Mouse (Mus musculus): ENCODE data around the gene Adal. TPM values are rescaled to one million over a fixed set of nuclear protein-coding genes. Genes with fewer than 3 reads are reported as not detected.
"Not testable (repeated sequence)": the region's sequence is repeated elsewhere in the genome, so short reads cannot be mapped to it uniquely, and the experiment has no call there.

The Adal gene
- polyA plus RNA-seq (2014; fragmentation: Nextera tagmentation; extraction: Ambion mirVana), result 20.3 and 20.4 TPM in 2 replicates

DNA sequence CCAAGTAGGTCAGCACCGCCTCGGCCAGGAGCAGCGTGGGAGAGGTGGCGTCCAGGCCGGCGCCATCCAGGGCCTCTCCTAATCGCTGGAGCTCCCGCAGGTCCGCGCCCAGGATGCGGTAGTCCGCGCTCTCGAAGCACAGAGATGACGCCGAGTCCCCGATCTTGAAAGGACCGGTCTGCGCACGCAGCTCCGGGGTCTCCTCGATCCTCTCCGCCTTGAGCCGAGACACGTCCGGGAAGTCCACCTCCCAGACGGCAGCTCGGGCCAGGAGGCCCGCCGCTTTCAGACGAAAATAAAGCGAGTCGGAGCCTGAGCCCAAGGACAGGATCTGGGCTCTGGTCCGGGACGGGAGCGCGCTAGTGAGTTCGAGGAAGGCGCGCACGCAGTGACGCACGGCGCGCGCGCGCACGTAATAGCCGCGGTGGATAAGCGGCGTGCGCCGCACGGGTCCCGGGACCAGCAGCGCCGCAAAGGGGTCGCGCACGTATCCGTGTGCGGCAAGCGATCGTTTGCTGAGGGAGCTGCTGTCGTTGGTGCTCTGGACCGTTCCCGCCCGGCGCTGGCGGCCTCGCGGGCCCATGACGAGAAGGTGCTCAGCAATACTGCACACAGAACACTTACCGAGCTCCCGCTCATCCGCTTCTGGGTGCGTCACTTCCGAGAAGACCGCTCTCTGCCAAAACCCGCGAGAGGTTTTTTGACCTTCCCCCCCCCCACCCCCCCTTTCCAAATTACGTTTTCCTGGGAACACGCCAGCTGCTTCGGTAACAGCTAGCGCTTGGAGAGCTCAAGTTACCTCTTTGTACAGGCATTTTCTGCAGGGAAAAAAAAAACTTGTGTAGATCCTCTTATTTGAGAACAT, at the start of gene Adal, which contains the start of gene Lcmt2:
Gene Adal, plus strand, starts transcription at position 411 of the 865 bp plus-strand sequence.
Gene Lcmt2, minus strand, starts transcription at position 636 of the 865 bp plus-strand sequence.
- under 1% methylated on average over 49 of the region's 87 CpGs for WGBS

GRCm38 (mm10) chr2:121102051-121102450, 38.2 kb upstream of the Adal start:
- DNase-seq (ENCODE audit: low spot score) (peak; percentile 82), ATAC-seq (ENCODE audit: low read depth) (no peak)
- 22% methylated on average over 9 of the region's 9 CpGs for WGBS
- no peak overlapping the region for H3K9ac ChIP-seq (ENCODE audit: low read depth, low read length)
- no peaks in the 10 kb centered on the region for H3K27me3 ChIP-seq (replicated peaks; ENCODE audit: control insufficient read depth, insufficient read depth, low read length)
- no peak overlapping the region for H3K4me3 ChIP-seq (ENCODE audit: low read depth, low read length)
- no peak overlapping the region for H3K27ac ChIP-seq (replicated peaks; ENCODE audit: low read depth, low read length)
- H3K4me1 ChIP-seq (ENCODE audit: control insufficient read depth, insufficient read depth, low read length), result no peaks in the 10 kb centered on the region
- H3K4me2 ChIP-seq (ENCODE audit: low read depth, low read length), result no peak overlapping the region
- H3K9me3 ChIP-seq (ENCODE audit: control insufficient read depth, low read length), result no peaks in the 10 kb centered on the region
- H3K36me3 ChIP-seq (ENCODE audit: control insufficient read depth, insufficient read depth, low read length), result no peaks in the 10 kb centered on the region

More for the DNA sequence above, at the start of gene Adal, which contains the start of gene Lcmt2:
- DNase-seq (ENCODE audit: low spot score), result peak; percentile 97
- peak within 1 kb of the TSS; percentile 72 for H3K4me3 ChIP-seq (ENCODE audit: low read depth, low read length)
- H3K27ac ChIP-seq (replicated peaks; ENCODE audit: low read depth, low read length), result peak within 1 kb of the TSS; percentile 99
- peak within 1 kb of the TSS; percentile 92 for H3K9ac ChIP-seq (ENCODE audit: low read depth, low read length)
- H3K4me1 ChIP-seq (ENCODE audit: control insufficient read depth, insufficient read depth, low read length), result peaks cover 14% of the 10 kb centered on the region
- ATAC-seq (ENCODE audit: low read depth), result peak; percentile 95
- 0 out of 2 replicates have a peak, but pooled peaks cover 8% of the 10 kb centered on the region for H3K9me3 ChIP-seq (ENCODE audit: control insufficient read depth, low read length)
- no peaks in the 10 kb centered on the region for H3K27me3 ChIP-seq (replicated peaks; ENCODE audit: control insufficient read depth, insufficient read depth, low read length)
- peaks cover 34% of the 10 kb centered on the region for H3K36me3 ChIP-seq (ENCODE audit: control insufficient read depth, insufficient read depth, low read length)
- peak within 1 kb of the TSS; percentile 95 for H3K4me2 ChIP-seq (ENCODE audit: low read depth, low read length)

DNA sequence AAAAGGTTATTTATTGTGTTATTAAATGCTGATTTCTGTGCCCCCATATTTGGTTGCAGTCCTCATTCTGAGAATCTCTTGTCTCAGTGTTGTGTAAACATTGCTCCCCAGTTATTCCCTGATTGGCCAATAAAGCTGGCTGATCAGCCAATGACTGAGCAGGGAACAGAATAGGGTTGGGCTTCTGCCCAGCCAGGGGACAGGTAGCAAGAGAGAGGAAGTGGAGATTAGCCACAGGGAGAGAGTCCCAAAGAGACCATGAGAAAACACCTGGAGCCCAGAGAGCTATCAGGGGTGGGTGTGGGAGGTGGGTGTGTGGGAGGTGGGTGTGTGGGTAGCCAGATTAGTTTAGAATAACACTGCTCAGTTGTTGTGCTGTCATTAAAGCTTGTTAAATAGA, 34.3 kb upstream of the Adal start:
- no peak overlapping the region for H3K4me3 ChIP-seq (ENCODE audit: low read depth, low read length)
- no peak overlapping the region for H3K9ac ChIP-seq (ENCODE audit: low read depth, low read length)
- no peak for DNase-seq (ENCODE audit: low spot score)
- H3K9me3 ChIP-seq (ENCODE audit: control insufficient read depth, low read length), result no peaks in the 10 kb centered on the region
- no peak overlapping the region for H3K4me2 ChIP-seq (ENCODE audit: low read depth, low read length)
- H3K27me3 ChIP-seq (replicated peaks; ENCODE audit: control insufficient read depth, insufficient read depth, low read length), result no peaks in the 10 kb centered on the region
- no peak overlapping the region for H3K27ac ChIP-seq (replicated peaks; ENCODE audit: low read depth, low read length)
- H3K4me1 ChIP-seq (ENCODE audit: control insufficient read depth, insufficient read depth, low read length), result no peaks in the 10 kb centered on the region
- ATAC-seq (ENCODE audit: low read depth), result peak; percentile 65; the same call in 1 of the 2 replicates
- H3K36me3 ChIP-seq (ENCODE audit: control insufficient read depth, insufficient read depth, low read length), result no peaks in the 10 kb centered on the region

DNA sequence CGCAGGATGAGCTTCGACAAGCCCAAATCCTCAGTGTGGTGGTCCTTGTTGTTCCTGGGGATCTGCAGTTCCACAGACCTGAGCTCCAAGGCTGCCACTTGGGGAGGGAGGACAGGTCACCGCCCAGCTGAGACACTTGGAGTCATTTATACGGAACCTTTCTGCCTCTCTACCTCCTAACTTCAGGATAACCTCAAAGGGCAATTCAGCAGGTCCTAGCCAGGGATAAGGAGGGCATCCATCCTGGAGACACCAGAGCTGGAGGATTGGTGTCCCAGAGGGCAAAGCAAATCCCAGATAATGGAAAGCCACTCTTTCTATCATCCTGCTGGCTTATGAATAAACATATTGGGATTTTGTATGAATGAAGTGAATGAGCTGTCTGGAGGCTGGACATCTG, 30.5 kb upstream of the Adal start, which contains the start of gene Tgm7:
Gene Tgm7, minus strand, starts transcription at position 101 of the 400 bp plus-strand sequence.
- H3K4me2 ChIP-seq (ENCODE audit: low read depth, low read length), result no peak within 1 kb of the TSS
- H3K36me3 ChIP-seq (ENCODE audit: control insufficient read depth, insufficient read depth, low read length), result no peaks in the 10 kb centered on the region
- no peak within 1 kb of the TSS for H3K27ac ChIP-seq (replicated peaks; ENCODE audit: low read depth, low read length)
- no peak within 1 kb of the TSS for H3K4me3 ChIP-seq (ENCODE audit: low read depth, low read length)
- no peaks in the 10 kb centered on the region for H3K27me3 ChIP-seq (replicated peaks; ENCODE audit: control insufficient read depth, insufficient read depth, low read length)
- H3K4me1 ChIP-seq (ENCODE audit: control insufficient read depth, insufficient read depth, low read length), result no peaks in the 10 kb centered on the region
- 90% methylated on average over 4 of the region's 4 CpGs for WGBS
- ATAC-seq (ENCODE audit: low read depth) (no peak), DNase-seq (ENCODE audit: low spot score) (no peak)
- no peaks in the 10 kb centered on the region for H3K9me3 ChIP-seq (ENCODE audit: control insufficient read depth, low read length)
- no peak within 1 kb of the TSS for H3K9ac ChIP-seq (ENCODE audit: low read depth, low read length)

- Histone ChIP-seq H3K4me2 (ENCODE audit: low read depth, low read length) (no peak overlapping the region), H3K36me3 (ENCODE audit: control insufficient read depth, insufficient read depth, low read length) (no peaks in the 10 kb centered on the region), H3K9ac (ENCODE audit: low read depth, low read length) (no peak overlapping the region), H3K27me3 (replicated peaks; ENCODE audit: control insufficient read depth, insufficient read depth, low read length) (no peaks in the 10 kb centered on the region), H3K4me3 (ENCODE audit: low read depth, low read length) (no peak overlapping the region), H3K9me3 (ENCODE audit: control insufficient read depth, low read length) (no peaks in the 10 kb centered on the region), H3K27ac (replicated peaks; ENCODE audit: low read depth, low read length) (no peak overlapping the region), H3K4me1 (ENCODE audit: control insufficient read depth, insufficient read depth, low read length) (no peaks in the 10 kb centered on the region)
- 88% methylated on average over 2 of the region's 2 CpGs for WGBS
- ATAC-seq (ENCODE audit: low read depth) (no peak), DNase-seq (ENCODE audit: low spot score) (no peak)
Measured at GRCm38 (mm10) chr2:121115418-121115817, 24.8 kb upstream of the Adal start.

DNA sequence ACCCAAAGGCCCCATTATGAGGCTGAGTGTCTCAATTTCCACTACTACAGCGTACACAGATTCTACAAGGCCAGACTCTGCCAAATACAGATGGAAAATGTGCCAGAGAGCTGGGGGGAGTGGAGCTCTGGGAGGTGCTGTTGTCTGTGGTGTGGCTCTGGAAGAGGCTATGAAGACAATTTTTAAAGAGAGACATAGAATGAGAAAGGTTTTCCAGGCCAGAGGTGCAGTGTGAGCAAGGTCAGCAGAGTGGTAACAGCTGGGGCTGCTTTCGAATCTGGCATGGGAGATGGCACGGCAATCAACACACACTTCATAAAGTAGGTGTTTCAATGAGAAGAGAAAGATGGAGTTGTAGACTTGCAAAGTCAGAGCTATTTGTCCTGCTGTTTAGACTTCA, 21.0 kb upstream of the Adal start:
- Histone ChIP-seq H3K36me3 (ENCODE audit: control insufficient read depth, insufficient read depth, low read length) (no peaks in the 10 kb centered on the region), H3K4me1 (ENCODE audit: control insufficient read depth, insufficient read depth, low read length) (no peaks in the 10 kb centered on the region), H3K27me3 (replicated peaks; ENCODE audit: control insufficient read depth, insufficient read depth, low read length) (no peaks in the 10 kb centered on the region), H3K4me2 (ENCODE audit: low read depth, low read length) (no peak overlapping the region), H3K9me3 (ENCODE audit: control insufficient read depth, low read length) (no peaks in the 10 kb centered on the region), H3K27ac (replicated peaks; ENCODE audit: low read depth, low read length) (no peak overlapping the region), H3K4me3 (ENCODE audit: low read depth, low read length) (no peak overlapping the region), H3K9ac (ENCODE audit: low read depth, low read length) (no peak overlapping the region)
- ATAC-seq (ENCODE audit: low read depth) (no peak), DNase-seq (ENCODE audit: low spot score) (no peak)
- WGBS, result 89% methylated on average over 3 of the region's 3 CpGs

GRCm38 (mm10) chr2:121126302-121126701, 13.9 kb upstream of the Adal start:
- not testable (repeated sequence) for DNase-seq (ENCODE audit: low spot score); H3K9ac ChIP-seq (ENCODE audit: low read depth, low read length); H3K4me3 ChIP-seq (ENCODE audit: low read depth, low read length); H3K9me3 ChIP-seq (ENCODE audit: control insufficient read depth, low read length); H3K4me2 ChIP-seq (ENCODE audit: low read depth, low read length); H3K36me3 ChIP-seq (ENCODE audit: control insufficient read depth, insufficient read depth, low read length); ATAC-seq (ENCODE audit: low read depth); H3K27ac ChIP-seq (replicated peaks; ENCODE audit: low read depth, low read length); H3K4me1 ChIP-seq (ENCODE audit: control insufficient read depth, insufficient read depth, low read length); H3K27me3 ChIP-seq (replicated peaks; ENCODE audit: control insufficient read depth, insufficient read depth, low read length)
- WGBS, result 90% methylated on average over 5 of the region's 5 CpGs

DNA sequence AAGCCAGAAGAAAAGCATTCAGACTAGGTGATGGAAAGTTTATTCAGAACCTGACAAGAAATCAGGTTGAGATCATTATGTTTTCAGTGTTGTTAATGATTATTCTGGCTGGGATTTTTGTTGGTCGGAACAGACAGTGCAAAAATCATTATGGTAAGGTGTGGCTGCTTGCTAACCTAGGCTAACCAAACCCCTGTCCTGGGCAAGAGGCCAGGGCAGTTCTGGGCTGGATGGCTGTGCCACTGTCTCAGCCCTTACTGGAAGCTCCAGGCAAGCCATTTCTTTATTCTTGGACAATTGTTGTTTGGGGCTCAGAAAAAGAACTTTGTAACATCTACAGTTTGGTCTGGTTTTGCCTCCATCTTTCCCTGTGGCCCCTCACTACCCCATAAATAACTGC, 12.7 kb upstream of the Adal start:
- H3K4me1 ChIP-seq (ENCODE audit: control insufficient read depth, insufficient read depth, low read length), result no peaks in the 10 kb centered on the region
- no peaks in the 10 kb centered on the region for H3K9me3 ChIP-seq (ENCODE audit: control insufficient read depth, low read length)
- no peak overlapping the region for H3K4me2 ChIP-seq (ENCODE audit: low read depth, low read length)
- ATAC-seq (ENCODE audit: low read depth) (no peak), DNase-seq (ENCODE audit: low spot score) (no peak)
- H3K27me3 ChIP-seq (replicated peaks; ENCODE audit: control insufficient read depth, insufficient read depth, low read length), result no peaks in the 10 kb centered on the region
- no peak overlapping the region for H3K27ac ChIP-seq (replicated peaks; ENCODE audit: low read depth, low read length)
- WGBS, result 67% methylated on average over 1 of the region's 1 CpGs
- no peak overlapping the region for H3K4me3 ChIP-seq (ENCODE audit: low read depth, low read length)
- no peaks in the 10 kb centered on the region for H3K36me3 ChIP-seq (ENCODE audit: control insufficient read depth, insufficient read depth, low read length)
- no peak overlapping the region for H3K9ac ChIP-seq (ENCODE audit: low read depth, low read length)
